Mouse (Mus musculus): ENCODE data around the gene Klhl3. TPM values are rescaled to one million over a fixed set of nuclear protein-coding genes. Genes with fewer than 3 reads are reported as not detected.

Klhl3 gene
- total RNA-seq, 4 experiments from 2014 or later, result 0.22 to 0.46 (median 0.31) TPM

GRCm38 (mm10) chr13:58126126-58126525 lies 12.7 kb upstream of the Klhl3 start:
- DNase-seq (ENCODE audit: low spot score in 2 of 2), result no peak

- DNase-seq (ENCODE audit: low spot score in 2 of 2), result no peak
Observed at GRCm38 (mm10) chr13:58124989-58125388, 11.6 kb upstream of the Klhl3 start.

- no peak for DNase-seq (ENCODE audit: low spot score in 2 of 2)
Observed at GRCm38 (mm10) chr13:58124278-58124677, 10.9 kb upstream of the Klhl3 start.

GRCm38 (mm10) chr13:58123381-58123780 lies 10.0 kb upstream of the Klhl3 start:
- no peak for DNase-seq (ENCODE audit: low spot score in 2 of 2)

DNA sequence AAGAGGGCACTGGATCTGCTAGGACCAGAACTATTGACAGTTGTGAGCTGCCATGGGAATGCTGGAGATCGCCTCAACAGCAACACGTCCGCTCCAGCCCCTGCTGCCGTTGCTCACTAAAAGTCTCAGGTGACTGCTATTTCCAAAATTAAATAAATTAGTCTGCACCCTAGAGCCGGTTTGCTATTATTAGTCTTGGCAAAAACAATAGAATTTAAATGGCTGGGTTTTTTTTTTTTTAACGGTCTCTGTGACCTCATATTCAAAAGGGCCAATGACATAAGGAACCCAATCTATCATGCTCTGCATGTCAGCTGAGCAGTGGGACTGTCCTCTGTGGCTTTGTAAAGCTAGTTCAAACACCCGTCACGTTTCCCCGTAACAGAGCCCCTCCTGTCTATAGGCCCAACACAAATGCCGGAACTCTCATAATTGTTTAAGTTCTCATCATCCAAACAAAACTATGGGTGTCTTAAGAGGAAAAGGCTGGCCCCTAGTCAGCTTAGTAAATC lies 9.4 kb upstream of the Klhl3 start:
- DNase-seq (ENCODE audit: low spot score in 2 of 2), result no peak

DNA sequence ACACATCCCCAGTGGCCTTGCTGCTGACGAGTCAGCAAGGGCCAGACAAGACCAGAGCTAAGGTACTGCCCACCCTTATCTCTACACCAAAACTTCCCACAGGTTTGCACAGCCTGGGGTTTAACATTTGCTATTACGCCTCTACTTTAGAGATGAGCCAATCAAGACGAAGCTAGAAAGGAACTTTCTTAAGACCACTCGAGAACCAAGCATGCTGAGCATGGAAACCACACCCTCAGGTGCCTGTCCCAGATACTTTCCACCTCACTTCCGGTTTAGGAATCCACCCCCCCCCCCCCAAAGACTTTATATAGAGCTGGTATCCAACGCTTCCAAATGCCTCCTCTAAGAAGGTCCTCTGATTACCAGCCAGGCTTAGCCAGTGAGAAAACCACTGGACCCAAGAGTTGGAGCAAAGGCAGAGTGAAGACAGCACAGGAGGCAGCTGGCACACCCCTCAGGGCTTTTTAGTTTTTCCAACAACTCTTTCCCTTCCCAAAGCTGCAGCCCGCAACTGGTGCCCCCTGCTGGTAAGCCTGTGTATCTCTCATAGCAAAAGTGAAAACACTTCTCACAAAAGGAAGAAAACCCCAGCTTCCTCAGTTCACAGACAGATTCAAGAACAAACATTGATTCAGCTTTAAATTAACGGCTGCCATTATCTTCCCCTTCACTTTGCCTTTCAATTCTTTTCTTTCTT lies 4.1 kb upstream of the Klhl3 start:
- no peak for DNase-seq (ENCODE audit: low spot score in 2 of 2)

DNA sequence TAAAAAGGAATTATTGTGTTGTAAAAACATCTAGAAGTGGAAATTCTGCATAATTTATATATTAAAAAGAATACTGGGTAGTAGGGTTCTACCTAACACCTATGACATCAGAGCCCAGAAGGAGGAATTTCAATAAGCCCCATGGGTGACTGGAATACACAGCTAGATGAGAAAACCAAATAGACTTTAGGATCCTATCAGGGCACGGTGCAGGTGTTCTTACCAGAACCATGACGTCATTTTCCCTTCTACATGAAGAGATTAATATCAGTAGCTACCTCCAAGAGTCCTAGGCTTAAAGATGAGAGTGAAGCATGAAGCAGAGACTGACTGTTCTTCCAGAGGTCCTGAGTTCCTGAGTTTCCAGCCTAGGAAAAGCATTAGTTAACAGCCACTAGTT lies 3.4 kb upstream of the Klhl3 start:
- DNase-seq (ENCODE audit: low spot score in 2 of 2), result no peak

GRCm38 (mm10) chr13:58115227-58115626 lies 1.8 kb upstream of the Klhl3 start:
- no peak for DNase-seq (ENCODE audit: low spot score in 2 of 2)

DNA sequence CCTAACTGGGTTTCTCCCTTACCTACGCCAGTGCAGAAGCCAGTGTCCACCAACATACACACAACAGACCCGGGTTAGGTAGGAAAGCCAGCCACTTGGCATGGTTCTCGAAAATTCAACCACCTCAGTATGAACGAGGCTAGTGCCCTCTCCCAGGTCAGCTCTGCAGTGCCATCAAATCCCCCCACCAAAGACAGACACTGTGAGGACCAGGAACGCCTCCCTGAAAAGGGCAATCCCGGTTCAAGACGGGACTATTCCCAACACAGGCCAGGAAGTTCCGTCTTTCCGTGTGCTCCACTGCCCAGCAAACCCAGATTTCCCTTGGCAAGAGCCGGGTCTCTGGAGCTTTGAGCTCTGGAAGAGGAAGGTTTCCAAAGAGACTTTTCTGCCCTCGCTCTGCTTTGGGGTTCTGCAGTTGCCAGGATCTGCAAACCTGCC lies 771 bp downstream of the Klhl3 start:
- DNase-seq (ENCODE audit: low spot score in 2 of 2), result no peak

DNA sequence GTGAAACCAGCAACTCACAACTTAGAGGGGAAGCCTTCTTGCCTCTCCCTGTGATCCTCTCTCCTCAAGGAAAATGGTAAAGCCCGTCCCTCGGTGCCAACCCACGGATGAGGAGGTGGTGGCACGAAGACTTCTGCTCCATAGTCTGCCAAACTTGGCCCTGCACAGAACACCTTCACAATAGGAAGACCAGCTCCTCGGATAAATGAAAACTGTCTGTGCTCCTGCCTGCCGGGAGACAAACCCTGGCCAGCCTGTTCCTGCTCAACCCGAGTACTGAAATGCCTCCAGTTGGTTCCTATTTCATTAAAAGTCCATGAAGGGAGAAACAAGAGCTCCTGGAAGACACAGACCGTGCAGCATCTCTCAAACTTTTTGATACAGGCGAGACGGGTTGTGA lies 1.2 kb downstream of the Klhl3 start:
- no peak for DNase-seq (ENCODE audit: low spot score in 2 of 2)

DNA sequence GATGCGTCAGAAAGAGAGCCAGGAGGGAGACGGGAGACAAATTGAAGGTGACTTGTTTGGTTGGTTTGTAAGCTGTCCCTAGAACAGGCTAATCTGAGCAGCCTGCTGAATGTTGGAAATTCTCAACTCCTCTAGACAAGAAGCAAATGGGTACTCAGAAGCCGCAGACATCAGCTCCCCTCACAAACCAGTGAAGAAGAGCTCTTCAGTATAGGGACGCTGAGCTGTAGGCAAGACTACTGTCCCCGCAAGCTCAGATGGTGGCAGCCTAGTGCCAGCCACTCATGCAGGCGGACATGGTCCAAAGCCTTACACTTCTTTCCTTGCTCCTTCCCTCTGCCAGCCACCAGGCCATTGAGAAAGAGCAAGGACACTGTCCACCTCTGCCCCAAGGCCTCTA lies 2.1 kb downstream of the Klhl3 start:
- no peak for DNase-seq (ENCODE audit: low spot score in 2 of 2)

- no peak for DNase-seq (ENCODE audit: low spot score in 2 of 2)
Observed at GRCm38 (mm10) chr13:58090643-58091042, 22.7 kb downstream of the Klhl3 start.

GRCm38 (mm10) chr13:58084396-58084795 lies 29.0 kb downstream of the Klhl3 start:
- no peak for DNase-seq (ENCODE audit: low spot score in 2 of 2)

GRCm38 (mm10) chr13:58083521-58083920 lies 29.9 kb downstream of the Klhl3 start:
- no peak for DNase-seq (ENCODE audit: low spot score in 2 of 2)

DNA sequence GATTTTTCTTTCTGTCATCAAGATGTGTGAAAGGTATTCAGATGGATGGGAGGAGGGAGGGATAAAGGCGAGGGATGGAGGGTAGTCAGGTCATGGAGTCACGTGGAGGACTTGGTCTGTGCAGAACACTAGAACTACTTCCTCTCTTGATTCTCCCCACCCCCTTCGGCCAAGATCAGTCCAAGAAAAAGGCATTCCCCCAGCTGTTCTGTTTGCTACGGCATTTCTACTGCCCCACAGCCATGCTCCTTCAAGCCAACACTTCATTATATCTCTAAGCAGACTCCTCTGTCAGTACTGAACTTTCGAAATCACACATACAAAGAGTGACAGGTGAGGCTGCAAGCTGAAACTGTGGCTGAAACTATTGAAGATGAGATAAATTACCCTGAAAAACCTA lies 30.3 kb downstream of the Klhl3 start:
- no peak for DNase-seq (ENCODE audit: low spot score in 2 of 2)

GRCm38 (mm10) chr13:58078361-58078760 lies 35.0 kb downstream of the Klhl3 start:
- no peak for DNase-seq (ENCODE audit: low spot score in 2 of 2)

DNA sequence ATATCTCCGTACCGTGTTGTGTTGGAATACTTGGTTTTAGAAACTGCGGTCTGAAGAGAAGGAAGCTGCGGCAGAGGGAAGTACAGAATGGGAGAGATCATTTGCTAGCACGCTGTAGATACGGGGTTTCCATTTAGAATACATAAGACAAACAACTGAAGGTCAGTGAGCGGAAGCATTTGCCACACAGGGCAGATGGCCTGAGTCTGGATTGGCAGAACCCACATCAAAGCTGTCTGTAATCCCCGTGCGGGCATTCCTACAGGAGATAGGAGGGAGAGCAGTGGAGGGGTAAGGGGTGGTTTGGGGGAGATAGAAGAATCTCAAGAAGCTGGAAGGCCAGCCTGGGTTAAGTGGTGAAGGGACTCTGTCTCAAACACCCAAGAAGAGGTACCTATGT lies 38.5 kb downstream of the Klhl3 start:
- DNase-seq (ENCODE audit: low spot score in 2 of 2), result no peak

DNA sequence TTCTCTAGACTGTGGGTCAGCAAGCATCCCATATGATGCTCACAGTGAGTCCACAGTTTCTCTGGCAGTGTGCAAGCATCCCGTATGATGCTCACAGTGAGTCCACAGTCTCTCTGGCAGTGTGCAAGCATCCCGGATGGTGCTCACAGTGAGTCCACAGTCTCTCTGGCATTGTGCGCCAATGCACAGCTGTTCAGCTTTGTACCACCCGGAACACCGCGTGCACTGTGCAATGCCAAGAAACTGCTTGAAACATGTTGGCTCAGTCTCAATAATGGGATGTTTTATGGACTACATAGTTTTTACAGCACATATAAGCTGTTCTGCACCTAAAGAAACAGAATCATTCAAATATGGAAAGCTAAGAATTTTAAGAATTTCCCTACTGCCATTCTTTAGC lies 38.9 kb downstream of the Klhl3 start:
- DNase-seq (ENCODE audit: low spot score in 2 of 2), result no peak

DNA sequence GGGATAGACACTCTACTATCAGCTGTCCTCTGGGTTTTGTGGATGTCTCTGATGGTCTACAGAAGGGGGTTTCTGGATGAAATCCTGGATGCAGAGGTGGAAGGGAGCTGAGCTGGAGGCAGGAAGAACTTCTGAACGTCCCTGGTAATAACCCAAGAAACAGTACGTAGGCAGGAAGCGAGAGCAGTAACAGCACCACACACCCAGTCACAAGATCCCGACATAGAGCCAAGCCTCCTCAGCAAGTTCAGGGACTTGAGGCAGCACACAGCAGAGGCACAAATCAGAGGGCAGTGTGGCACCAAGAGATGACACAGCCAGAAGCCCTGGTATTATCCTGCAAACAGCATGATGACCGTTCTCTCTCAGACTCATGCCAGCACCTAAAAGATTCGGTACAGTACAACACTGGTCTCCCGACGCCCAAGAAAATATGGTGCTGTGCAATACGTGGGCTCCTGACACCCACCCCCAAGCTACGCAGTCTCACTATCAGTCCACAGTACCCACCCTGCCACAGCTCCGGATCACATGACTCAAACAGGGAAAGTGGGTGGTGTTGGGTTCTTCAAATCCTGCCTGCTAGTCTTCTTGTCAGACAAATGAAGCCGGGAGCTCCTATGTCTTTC lies 40.0 kb downstream of the Klhl3 start:
- no peak for DNase-seq (ENCODE audit: low spot score in 2 of 2)

GRCm38 (mm10) chr13:58071209-58071608 lies 42.2 kb downstream of the Klhl3 start:
- DNase-seq (ENCODE audit: low spot score in 2 of 2), result no peak

GRCm38 (mm10) chr13:58070504-58070903 lies 42.9 kb downstream of the Klhl3 start:
- DNase-seq (ENCODE audit: low spot score in 2 of 2), result no peak

DNA sequence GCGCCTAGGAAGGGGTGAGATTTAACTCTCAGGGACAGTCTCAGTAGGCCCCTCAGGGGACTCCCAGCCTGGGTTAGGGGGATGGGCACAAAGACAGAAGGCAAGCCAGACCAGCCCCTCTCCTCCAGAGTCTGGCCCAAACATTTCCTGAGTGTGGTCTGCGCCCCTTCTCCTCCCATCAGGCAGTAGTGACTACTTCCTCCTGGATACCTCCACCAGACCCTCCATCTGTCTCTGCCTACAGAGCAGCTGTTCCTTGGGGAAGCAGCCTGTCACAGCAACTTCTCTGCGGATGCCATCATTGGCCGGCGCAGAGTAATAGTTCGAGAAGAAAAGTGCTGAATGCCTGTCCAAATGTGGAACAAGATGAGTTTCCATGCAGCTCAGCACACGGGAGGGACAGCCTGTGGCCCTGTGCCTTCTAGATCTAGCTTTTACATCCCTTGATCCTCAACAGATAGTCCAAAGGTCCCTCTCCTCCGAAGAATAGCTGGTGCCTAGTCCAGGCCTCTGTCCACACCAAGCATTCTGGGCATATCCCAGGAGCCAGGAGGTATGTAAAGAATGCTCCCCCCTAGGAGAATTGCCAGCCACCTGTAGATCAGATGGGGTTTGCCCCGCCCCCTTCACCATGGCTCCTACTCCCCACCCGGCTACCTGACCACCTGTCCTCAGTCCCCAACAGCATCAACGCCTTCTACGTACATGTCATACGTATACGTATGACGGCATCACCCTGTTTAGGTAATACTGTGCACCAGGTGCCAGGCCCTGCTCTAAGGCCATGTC lies 44.8 kb downstream of the Klhl3 start:
- DNase-seq (ENCODE audit: low spot score in 2 of 2), result no peak
